Mouse (Mus musculus): ENCODE results near the gene Park7. TPM values are rescaled to one million over a fixed set of nuclear protein-coding genes. Genes with fewer than 3 reads are reported as not detected.

Gene Park7
- polyA plus RNA-seq, 1 experiment = 384 TPM

GRCm38 (mm10) chr4:150852479-150852878, 61.8 kb downstream of the Park7 start:
- H3K27ac ChIP-seq (ENCODE audit: insufficient read depth, low read length) = no peak overlapping the region
- DNase-seq = no peak
- H3K4me3 ChIP-seq (replicated peaks; ENCODE audit: insufficient read depth, low read depth, low read length) = no peak overlapping the region
- no peaks in the 10 kb centered on the region for H3K27me3 ChIP-seq (ENCODE audit: control insufficient read depth, insufficient read depth, low read length)
- H3K4me1 ChIP-seq (ENCODE audit: control insufficient read depth, insufficient read depth, low read length) = no peaks in the 10 kb centered on the region; the same call in 1 of the 2 replicates
- WGBS = 77% methylated on average over 4 of the region's 4 CpGs
- no peak for TF ChIP-seq CTCF (IDR thresholded peaks at IDR 0.05; ENCODE audit: borderline replicate concordance, insufficient read depth, low read depth, low read length)
- no peak for TF ChIP-seq POLR2A (IDR thresholded peaks at IDR 0.05; ENCODE audit: borderline replicate concordance, insufficient read depth, low read length)

- Histone ChIP-seq H3K27me3 (ENCODE audit: control insufficient read depth, insufficient read depth, low read length) (no peaks in the 10 kb centered on the region), H3K4me1 (ENCODE audit: control insufficient read depth, insufficient read depth, low read length) (no peaks in the 10 kb centered on the region; the same call in 1 of the 2 replicates), H3K27ac (ENCODE audit: insufficient read depth, low read length) (no peak overlapping the region), H3K4me3 (replicated peaks; ENCODE audit: insufficient read depth, low read depth, low read length) (no peak overlapping the region)
- DNase-seq = no peak
- 81% methylated on average over 8 of the region's 8 CpGs for WGBS
- TF ChIP-seq POLR2A (IDR thresholded peaks at IDR 0.05; ENCODE audit: borderline replicate concordance, insufficient read depth, low read length) (no peak), CTCF (IDR thresholded peaks at IDR 0.05; ENCODE audit: borderline replicate concordance, insufficient read depth, low read depth, low read length) (no peak)
These were observed 62.2 kb downstream of the Park7 start for GRCm38 (mm10) chr4:150852045-150852444.

- no peaks in the 10 kb centered on the region; the same call in 1 of the 2 replicates for H3K27me3 ChIP-seq (ENCODE audit: control insufficient read depth, insufficient read depth, low read length)
- no peak overlapping the region for H3K4me3 ChIP-seq (replicated peaks; ENCODE audit: insufficient read depth, low read depth, low read length)
- TF ChIP-seq CTCF (IDR thresholded peaks at IDR 0.05; ENCODE audit: borderline replicate concordance, insufficient read depth, low read depth, low read length) (no peak), POLR2A (IDR thresholded peaks at IDR 0.05; ENCODE audit: borderline replicate concordance, insufficient read depth, low read length) (no peak)
- no peak for DNase-seq
- H3K27ac ChIP-seq (ENCODE audit: insufficient read depth, low read length) = no peak overlapping the region
- no peaks in the 10 kb centered on the region; the same call in 1 of the 2 replicates for H3K4me1 ChIP-seq (ENCODE audit: control insufficient read depth, insufficient read depth, low read length)
- WGBS = 59% methylated on average over 4 of the region's 4 CpGs
These were observed 63.3 kb downstream of the Park7 start for GRCm38 (mm10) chr4:150850893-150851292.

GRCm38 (mm10) chr4:150849964-150850363, 64.3 kb downstream of the Park7 start:
- Histone ChIP-seq H3K27ac (ENCODE audit: insufficient read depth, low read length) (no peak overlapping the region), H3K4me1 (ENCODE audit: control insufficient read depth, insufficient read depth, low read length) (no peaks in the 10 kb centered on the region; the same call in 1 of the 2 replicates), H3K27me3 (ENCODE audit: control insufficient read depth, insufficient read depth, low read length) (no peaks in the 10 kb centered on the region; the same call in 1 of the 2 replicates), H3K4me3 (replicated peaks; ENCODE audit: insufficient read depth, low read depth, low read length) (no peak overlapping the region)
- DNase-seq = no peak
- WGBS = 42% methylated on average over 10 of the region's 10 CpGs
- TF ChIP-seq CTCF (IDR thresholded peaks at IDR 0.05; ENCODE audit: borderline replicate concordance, insufficient read depth, low read depth, low read length) (no peak), POLR2A (IDR thresholded peaks at IDR 0.05; ENCODE audit: borderline replicate concordance, insufficient read depth, low read length) (no peak)

Other genes starting within 250 kb of the Park7 start
- gene Errfi1, start 60.5 kb downstream of the Park7 start, polyA plus RNA-seq (2012; rRNA removed) = 30.0 and 32.4 TPM in 2 replicates
- gene Tnfrsf9, start 125 bp upstream of the Park7 start, polyA plus RNA-seq (2012; rRNA removed) = 0.64 and 0.67 TPM in 2 replicates
- gene Uts2, start 82.7 kb upstream of the Park7 start, polyA plus RNA-seq (2012; rRNA removed) = 1.9 and 3.1 TPM in 2 replicates
- gene Per3, start 130.2 kb upstream of the Park7 start, polyA plus RNA-seq (2012; rRNA removed) = 40.0 TPM in 2 replicates
- 61.3 and 67.9 TPM in 2 replicates for gene Vamp3, start 143.5 kb upstream of the Park7 start, polyA plus RNA-seq (2012; rRNA removed)
- gene Gm13090, start 175.1 kb upstream of the Park7 start, polyA plus RNA-seq (2012; rRNA removed) = not detected in 2 replicates